Mouse (Mus musculus): ENCODE data around the gene Dbh.

Dbh gene

DNA sequence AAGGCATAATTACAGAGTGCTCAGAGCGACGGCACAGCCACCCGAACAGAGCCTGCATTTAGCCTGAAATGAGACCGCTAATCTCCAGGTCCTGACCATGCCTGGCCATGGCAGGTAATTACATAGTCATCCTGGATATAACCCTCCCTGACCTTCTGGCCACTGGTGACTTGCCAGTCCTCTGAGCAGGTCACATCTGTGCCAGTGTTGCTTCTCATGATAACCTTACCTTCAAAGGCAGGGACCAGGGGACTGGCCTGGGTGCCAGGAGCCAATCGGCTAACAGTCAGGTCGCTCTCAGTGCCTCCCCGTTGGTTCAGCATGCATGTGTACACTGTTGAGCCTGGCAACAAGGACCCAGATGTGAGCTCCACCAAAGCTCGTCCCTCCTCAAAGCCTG, 53.5 kb downstream of the Dbh start:
- DNase-seq (ENCODE audit: low read depth, low spot score), result no peak

DNA sequence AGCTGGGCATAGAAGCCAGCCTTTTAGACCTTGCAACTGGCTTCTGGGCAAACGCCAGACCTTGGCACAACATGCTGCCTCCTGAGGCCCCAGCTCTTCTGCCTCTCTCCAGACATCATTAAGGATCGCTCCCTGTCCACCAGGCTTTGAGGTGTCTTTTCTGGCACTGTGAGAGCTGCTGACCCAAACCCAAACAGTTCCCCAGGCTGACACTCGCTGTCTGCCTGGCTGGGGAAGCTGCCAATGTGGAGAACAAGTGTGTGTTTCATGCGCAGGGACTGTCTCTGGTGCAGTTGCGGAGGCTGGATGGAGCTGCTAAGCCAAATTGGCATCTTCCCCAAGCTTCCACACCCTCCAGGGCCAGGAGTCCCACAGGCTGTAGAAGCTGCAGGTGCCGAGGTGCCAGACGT, 58.0 kb downstream of the Dbh start:
- no peak for DNase-seq (ENCODE audit: low read depth, low spot score)

DNA sequence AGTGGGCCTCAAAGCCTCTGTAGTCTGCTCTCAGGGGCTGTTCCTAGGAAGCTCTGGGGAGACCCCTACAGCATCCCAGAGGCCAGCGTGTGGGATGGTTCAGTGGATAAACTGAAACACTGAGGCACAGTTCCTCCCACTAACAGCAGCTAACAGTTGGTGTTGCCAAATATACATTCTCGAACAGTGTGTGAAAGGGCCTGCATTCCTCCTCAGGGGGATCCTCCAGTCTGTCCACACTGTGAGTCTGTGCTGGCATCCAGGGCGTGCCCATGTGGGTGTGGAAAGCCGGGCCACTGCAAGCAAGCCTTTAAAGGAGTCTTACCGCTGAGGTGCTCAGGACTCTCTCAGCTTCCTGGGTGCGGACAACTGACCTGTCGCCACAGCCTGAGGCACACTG, 61.5 kb downstream of the Dbh start:
- no peak for DNase-seq (ENCODE audit: low read depth, low spot score)

DNA sequence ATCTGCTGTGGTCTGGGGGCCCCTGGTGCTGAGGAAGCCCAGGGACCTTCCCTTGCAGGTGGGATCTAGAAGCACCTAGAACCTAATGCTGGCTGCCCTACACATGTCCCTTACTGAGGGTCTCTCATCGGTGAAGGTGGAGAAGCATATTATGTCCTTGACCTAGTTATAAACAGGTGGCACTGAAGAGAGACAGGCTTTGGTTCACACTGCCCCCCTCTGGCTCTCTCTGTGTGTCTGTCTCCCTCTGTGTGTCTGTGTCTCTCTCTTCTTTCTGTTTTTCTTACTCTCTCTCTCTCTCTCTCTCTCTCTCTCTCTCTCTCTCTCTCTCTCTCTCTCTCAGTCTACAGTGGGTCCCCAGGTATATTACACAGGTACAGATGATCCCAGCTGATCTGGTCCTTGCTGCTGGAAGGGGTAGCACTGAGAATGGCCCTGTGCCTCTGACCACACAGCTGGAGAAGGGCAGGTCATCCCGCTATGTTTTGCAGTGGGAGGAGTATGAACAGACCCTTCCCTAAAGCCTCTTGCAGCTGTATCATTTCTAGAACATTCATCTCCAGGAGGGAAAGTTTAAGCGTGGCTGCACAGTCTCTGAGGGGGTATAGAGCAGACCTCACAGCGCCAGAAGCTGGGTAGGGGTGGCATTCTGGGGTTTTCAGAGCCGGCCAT, 63.9 kb downstream of the Dbh start:
- DNase-seq (ENCODE audit: low read depth, low spot score), result no peak

DNA sequence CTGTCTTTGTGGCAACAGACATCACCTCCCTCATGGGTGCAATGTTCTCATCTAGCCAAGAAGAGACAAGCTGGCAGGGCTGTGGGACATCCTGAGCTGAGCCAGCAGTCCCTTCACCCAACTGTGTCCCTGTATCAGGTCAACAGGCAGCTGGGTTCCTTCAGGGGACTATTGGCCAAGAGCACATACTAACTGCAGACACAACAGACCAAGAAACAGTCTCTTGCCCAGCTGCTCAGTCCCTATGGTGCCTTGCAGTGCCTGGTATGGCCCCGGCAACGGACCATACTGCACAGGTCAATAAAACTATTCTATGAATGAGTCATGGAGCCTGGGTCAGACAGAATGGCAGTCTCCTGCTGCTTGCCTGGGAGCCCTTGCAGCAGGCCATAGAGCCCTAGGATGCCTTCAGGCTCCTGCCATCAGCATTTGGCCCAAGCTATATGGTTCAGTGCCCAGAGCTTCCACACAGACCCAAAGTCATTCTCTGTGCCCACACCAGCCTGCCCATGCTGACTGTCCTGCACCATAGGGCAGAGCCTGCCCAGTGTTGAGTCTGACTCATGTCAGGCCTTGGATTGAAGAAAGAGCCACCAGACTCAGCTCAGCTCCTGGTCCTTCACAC, 64.6 kb downstream of the Dbh start:
- no peak for DNase-seq (ENCODE audit: low read depth, low spot score)

DNA sequence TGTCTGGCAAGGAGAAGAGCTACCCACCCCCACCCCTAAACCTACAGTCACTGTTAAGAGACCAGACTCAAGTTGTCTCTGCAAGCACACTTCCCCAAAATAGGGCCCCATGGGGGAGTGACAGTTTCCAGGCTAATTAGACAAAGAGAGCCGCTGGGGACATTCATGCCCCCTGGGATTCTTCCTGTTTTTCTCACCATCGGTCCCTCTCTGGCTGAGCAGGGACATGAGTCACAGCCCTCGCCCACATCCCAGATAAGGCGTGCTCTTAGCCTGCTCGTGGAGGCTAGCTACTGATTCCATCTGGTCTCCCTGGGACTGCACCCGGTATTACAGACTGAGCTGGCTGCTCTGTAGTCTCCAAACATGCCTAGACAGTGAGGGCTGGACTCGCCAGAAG, 67.3 kb downstream of the Dbh start:
- DNase-seq (ENCODE audit: low read depth, low spot score), result no peak
